Mouse (Mus musculus) MEL (cell line): ENCODE measurements around the gene Oprm1.

Experiments used
- BHLHE40 ChIP-seq: IDR thresholded peaks from 2 replicates; pipeline ENCODE4 v1.6.1; 2012; ENCODE audit warnings: low read depth, mild to moderate bottlenecking, inconsistent platforms, low read length, improper control_type of control experiment, borderline replicate concordance
- CHD1 ChIP-seq: IDR thresholded peaks from 2 replicates; pipeline ENCODE4 v1.6.1; 2012; ENCODE audit warnings: low read depth, mild to moderate bottlenecking, inconsistent platforms, low read length, improper control_type of control experiment
- CTCF ChIP-seq, 3 experiments: IDR thresholded peaks in 2 of 3; conservative IDR thresholded peaks in 1 of 3; 2 replicates each; pipeline ENCODE4 v1.5.1; 2011 to 2012; ENCODE audit warnings: low read length in 3 of 3, low read depth in 2 of 3, mild to moderate bottlenecking in 2 of 3, improper control_type of control experiment in 1 of 3, inconsistent platforms in 1 of 3, mixed read lengths in 1 of 3, moderate library complexity in 1 of 3; ENCODE audit not compliant: control insufficient read depth in 1 of 3, insufficient read depth in 1 of 3, poor library complexity in 1 of 3, severe bottlenecking in 1 of 3
- EP300 ChIP-seq, 2 experiments: IDR thresholded peaks; 2 replicates each; pipeline ENCODE4 v1.6.1; 2011; ENCODE audit warnings: improper control_type of control experiment in 2 of 2, low read length in 2 of 2, low read depth in 1 of 2, mild to moderate bottlenecking in 1 of 2
- MAX ChIP-seq: IDR thresholded peaks from 2 replicates; pipeline ENCODE4 v1.6.1; 2011; ENCODE audit warnings: low read length, improper control_type of control experiment
- MEF2A ChIP-seq: IDR thresholded peaks from 2 replicates; pipeline ENCODE4 v1.6.1; 2014; ENCODE audit warnings: low read depth, mild to moderate bottlenecking, inconsistent platforms, low read length, improper control_type of control experiment; ENCODE audit not compliant: poor library complexity, insufficient replicate concordance, severe bottlenecking; ENCODE audit errors: extremely low read depth
- POLR2A ChIP-seq, 2 experiments: IDR thresholded peaks; 2 replicates each; pipeline ENCODE4 v1.6.1; 2011 to 2012; ENCODE audit warnings: low read length in 2 of 2, mild to moderate bottlenecking in 2 of 2, control low read depth in 1 of 2, improper control_type of control experiment in 1 of 2, low read depth in 1 of 2, moderate library complexity in 1 of 2; ENCODE audit not compliant: control insufficient read depth in 1 of 2, insufficient read depth in 1 of 2, poor library complexity in 1 of 2
- POLR2AphosphoS5 ChIP-seq: IDR thresholded peaks from 2 replicates; pipeline ENCODE4 v1.6.1; 2012; ENCODE audit warnings: low read depth, borderline replicate concordance, mild to moderate bottlenecking, inconsistent platforms, low read length, moderate library complexity, mixed read lengths
- RAD21 ChIP-seq: IDR thresholded peaks from 2 replicates; pipeline ENCODE4 v1.6.1; 2011; ENCODE audit warnings: mild to moderate bottlenecking, low read depth, low read length, improper control_type of control experiment
- TAL1 ChIP-seq: IDR thresholded peaks from 2 replicates; pipeline ENCODE4 v1.6.1; 2012; ENCODE audit warnings: mild to moderate bottlenecking, inconsistent platforms, low read length, moderate library complexity, mixed read lengths
- ZMIZ1 ChIP-seq: IDR thresholded peaks from 2 replicates; pipeline ENCODE4 v1.6.1; 2012; ENCODE audit warnings: low read depth, mild to moderate bottlenecking, inconsistent platforms, low read length, improper control_type of control experiment, moderate library complexity

GRCm38 (mm10) chr10:6878276-6878881, 120.1 kb downstream of the Oprm1 start:
- TF ChIP-seq MEF2A, result no peak
- TF ChIP-seq ZMIZ1, result no peak
- no peak for TF ChIP-seq CTCF (IDR thresholded peaks at IDR 0.05 in 2 of 3, conservative IDR thresholded peaks at IDR 0.05 in 1 of 3; ENCODE audit: control insufficient read depth in 1 of 3, insufficient read depth in 1 of 3, low read depth in 2 of 3, low read length in 3 of 3, poor library complexity in 1 of 3, severe bottlenecking in 1 of 3)
- TF ChIP-seq POLR2A (IDR thresholded peaks at IDR 0.05; ENCODE audit: control insufficient read depth in 1 of 2, insufficient read depth in 1 of 2, low read depth in 1 of 2, low read length in 2 of 2, poor library complexity in 1 of 2), result no peak
- TF ChIP-seq EP300 (IDR thresholded peaks at IDR 0.05; ENCODE audit: low read depth in 1 of 2, low read length in 2 of 2), result no peak
- TF ChIP-seq RAD21, result no peak
- TF ChIP-seq BHLHE40, result no peak
- TF ChIP-seq POLR2AphosphoS5, result no peak
- no peak for TF ChIP-seq CHD1
- TF ChIP-seq TAL1, result no peak
- no peak for TF ChIP-seq MAX
